Mouse (Mus musculus) ZHBTc4 (cell line): ENCODE measurements around the gene Eif4g3.

Experiments
- DNase-seq: peaks from one replicate; pipeline ENCODE4 v3.0.0-alpha.2; 2011; ENCODE audit warnings: low read depth, low spot score

Eif4g3 gene

GRCm38 (mm10) chr4:138061161-138061560 lies 68.3 kb downstream of the Eif4g3 start:
- DNase-seq = no peak

GRCm38 (mm10) chr4:138063372-138064265 lies 70.8 kb downstream of the Eif4g3 start:
- no peak for DNase-seq

- no peak for DNase-seq
Measured at GRCm38 (mm10) chr4:138064882-138065592, 72.2 kb downstream of the Eif4g3 start.

- no peak for DNase-seq
Measured at GRCm38 (mm10) chr4:138065593-138066169, 72.9 kb downstream of the Eif4g3 start.

DNA sequence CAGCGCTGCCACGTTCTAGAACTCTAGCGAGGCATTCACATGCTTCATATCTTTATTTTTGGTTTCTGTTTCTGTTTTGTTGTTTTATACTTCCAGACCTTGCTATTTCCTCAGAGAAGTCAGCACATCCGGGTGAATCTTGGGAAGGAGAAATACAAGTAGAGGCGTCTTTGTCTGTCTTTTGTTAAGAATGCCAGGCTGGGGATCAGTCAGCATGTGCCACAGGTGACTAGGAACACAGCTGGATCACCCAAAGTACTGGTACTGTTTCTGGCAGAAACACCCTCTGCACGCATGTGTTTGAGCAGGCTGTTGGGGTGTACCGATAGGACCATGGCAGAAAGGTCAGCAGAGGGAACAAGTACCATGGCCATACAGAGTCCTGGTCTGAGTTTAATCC lies 73.6 kb downstream of the Eif4g3 start:
- DNase-seq = no peak

DNA sequence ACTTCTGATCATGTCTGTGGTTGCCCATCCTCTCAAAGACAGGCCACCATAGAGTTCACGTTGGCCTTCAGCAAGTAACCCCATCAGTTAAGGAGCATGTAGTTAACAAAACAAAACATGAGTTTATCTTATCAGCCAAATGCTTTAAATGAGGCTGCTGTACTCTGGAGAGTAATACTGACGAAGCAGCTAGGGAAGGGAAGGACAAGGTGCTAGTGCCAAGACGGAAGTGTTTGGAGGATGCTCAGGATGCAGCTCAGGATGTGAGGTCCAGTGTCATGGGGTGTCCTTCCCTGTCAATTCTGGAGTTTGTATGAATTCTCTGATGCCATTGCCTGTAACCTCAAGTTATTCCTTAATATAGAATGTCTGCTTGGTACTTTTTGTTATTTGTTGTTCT lies 75.0 kb downstream of the Eif4g3 start:
- DNase-seq = no peak

DNA sequence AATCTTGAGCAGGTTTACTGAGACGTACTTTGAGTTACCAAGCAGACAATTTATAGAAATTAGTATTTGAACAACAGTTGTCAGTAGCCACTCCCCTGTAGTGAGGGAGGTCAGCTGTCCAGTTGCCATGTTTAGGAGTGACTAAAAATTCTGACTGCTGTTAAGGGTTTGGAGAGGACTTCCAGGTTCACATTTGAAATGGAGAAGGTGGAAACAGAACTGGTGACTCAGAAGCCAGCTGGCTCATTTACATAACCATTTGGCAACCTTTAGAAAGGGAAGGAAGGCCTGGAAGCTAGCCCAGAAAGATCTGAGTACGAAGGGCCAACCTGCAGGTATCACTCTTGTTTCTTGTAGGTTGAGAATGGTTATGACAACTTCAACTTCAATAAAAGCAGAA lies 75.8 kb downstream of the Eif4g3 start:
- DNase-seq = no peak

DNA sequence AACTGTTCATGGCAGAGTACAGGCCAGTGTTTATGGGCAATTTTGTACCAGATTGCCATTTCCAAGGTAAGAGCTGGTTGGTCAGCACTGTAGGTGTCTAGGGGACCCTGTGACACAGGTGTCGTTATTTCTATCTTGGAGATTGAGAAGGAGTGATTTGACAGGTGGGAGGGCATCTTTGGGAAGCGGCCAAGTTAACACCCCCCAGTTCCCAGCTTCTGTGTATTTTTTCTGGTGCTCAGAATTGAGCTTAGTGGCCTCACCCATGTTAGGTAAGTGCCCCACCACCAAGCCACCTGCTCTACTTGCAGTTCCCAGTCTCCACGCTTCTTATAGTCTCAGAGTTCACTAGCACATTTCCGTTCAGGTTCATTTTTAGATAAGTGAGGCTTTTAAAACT lies 76.5 kb downstream of the Eif4g3 start:
- no peak for DNase-seq

DNA sequence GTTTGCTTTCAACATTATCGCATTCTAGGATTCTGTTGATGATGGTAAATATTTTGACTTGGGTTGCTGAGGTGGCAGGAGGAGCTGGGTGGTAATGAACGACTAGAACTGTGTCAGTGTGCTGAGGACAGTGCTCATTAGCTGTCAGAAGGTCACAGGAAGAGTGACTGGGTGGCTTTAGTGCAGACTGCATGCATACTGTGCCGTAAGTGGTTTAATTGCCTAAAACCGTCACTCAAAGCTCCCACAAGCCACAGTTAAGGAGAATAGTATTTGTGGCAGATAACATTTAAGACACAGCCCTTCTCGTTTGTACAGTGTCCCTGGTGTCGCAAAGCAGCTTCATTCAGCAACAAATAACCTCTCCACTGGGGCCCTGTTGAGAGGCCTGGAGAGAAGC lies 78.7 kb downstream of the Eif4g3 start:
- DNase-seq = no peak

DNA sequence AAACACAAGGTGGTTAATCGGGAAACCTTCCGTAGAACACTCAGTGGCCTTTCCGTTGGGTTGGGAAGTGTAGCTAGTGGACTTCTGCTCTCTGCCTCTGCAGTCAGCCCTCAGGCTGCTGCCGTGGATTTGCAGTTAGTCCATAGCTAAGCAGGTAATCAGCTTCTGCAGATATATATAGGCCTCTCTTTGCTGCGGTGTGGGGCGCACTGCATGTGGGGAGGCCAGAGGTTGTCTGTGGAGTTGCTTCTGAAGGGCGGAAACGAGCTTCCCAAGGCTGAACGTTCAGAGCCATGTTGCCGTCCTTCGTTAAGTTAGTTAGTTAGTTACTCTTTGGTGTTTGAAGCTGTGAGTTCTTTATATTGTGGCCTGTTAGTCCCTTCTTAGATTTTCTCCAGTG lies 80.3 kb downstream of the Eif4g3 start:
- no peak for DNase-seq

DNA sequence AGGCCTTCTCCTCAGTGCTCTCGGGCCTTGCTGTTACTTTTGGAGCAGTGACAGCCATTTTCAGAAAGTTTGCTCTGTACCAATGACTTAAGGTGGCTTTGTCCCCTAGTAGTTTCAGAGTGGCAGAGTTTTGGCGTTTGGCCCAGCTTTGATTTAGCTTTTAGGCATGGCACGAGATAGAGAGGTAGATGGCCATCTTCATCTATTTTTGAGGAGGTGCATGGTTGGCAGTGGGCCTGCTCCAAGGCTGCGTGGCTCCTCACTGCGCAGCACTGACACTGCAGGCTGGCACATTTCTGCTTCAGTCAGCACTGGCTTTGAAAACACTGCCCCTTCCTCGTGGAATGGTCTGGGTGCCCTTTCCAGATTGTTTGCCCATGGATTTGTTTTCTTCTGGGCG lies 80.7 kb downstream of the Eif4g3 start:
- no peak for DNase-seq

- no peak for DNase-seq
Measured at GRCm38 (mm10) chr4:138074896-138075584, 82.2 kb downstream of the Eif4g3 start.

GRCm38 (mm10) chr4:138077663-138078295 lies 85.0 kb downstream of the Eif4g3 start:
- DNase-seq = no peak

DNA sequence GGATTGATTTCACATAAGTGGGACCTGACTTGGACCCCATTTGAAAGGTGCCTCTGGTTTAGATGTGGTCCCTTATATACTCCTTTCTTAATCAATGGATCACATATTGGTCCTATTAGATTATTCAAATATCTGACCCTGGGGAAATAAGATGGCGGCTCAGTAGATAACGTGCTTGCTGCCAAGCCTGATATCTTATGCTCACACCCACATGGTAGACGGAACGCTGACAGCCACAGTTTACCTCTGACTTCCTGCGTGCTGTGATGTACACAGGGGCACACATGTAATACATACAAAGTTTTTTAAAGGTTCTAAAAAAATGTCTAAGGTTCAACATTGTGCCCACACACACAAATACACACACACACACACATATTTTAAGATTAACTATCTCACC lies 86.4 kb downstream of the Eif4g3 start:
- no peak for DNase-seq

DNA sequence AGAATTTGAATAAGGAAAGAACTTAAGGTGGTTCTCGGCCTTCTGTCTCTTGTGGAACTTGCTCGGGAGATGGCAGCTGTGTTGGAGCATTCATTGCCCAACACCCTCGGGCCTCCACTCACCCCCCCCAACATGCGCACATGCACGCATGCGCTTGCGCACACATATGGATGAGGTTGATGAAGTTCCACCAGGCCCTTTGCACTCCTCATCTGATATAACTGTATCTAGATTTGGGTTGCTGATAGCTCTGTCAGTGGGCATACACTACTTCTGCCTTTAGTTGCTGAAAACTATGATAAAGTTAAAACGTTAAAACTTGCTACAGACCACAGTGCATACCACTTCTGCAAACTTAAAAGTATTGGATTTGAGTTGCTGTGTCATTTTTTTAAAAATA lies 89.6 kb downstream of the Eif4g3 start:
- DNase-seq = no peak

GRCm38 (mm10) chr4:138084103-138084502 lies 91.3 kb downstream of the Eif4g3 start:
- DNase-seq = no peak

- no peak for DNase-seq
Measured at GRCm38 (mm10) chr4:138084851-138085573, 92.2 kb downstream of the Eif4g3 start.

- DNase-seq = no peak
Measured at GRCm38 (mm10) chr4:138086949-138087348, 94.1 kb downstream of the Eif4g3 start.

- peak; percentile 20 for DNase-seq
Measured at GRCm38 (mm10) chr4:138089512-138089911, 96.7 kb downstream of the Eif4g3 start.

- no peak for DNase-seq
Measured at GRCm38 (mm10) chr4:138091562-138092194, 98.9 kb downstream of the Eif4g3 start.
